Mouse (Mus musculus) lung, adult 2 months (tissue): ENCODE results near the gene Htr1f.

Experiments
- CTCF ChIP-seq: fragments of 200-500 bp; IDR thresholded peaks from 2 replicates; pipeline ENCODE4 v1.5.1; 2011; ENCODE audit warnings: mild to moderate bottlenecking, low read length, control low read depth; ENCODE audit not compliant: insufficient read depth
- POLR2A ChIP-seq: fragments of 200-500 bp; IDR thresholded peaks from 2 replicates; pipeline ENCODE4 v1.6.1; 2011; ENCODE audit warnings: low read depth, mild to moderate bottlenecking, control low read depth, low read length, borderline replicate concordance; ENCODE audit errors: extremely low read depth

- TF ChIP-seq POLR2A = no peak
- TF ChIP-seq CTCF = no peak
Measured at GRCm38 (mm10) chr16:64961690-64962089, 144.0 kb downstream of the Htr1f start.
